ENCODE assay signal across 8 mouse cellular contexts in genomic region chr3:138488584-138489326, GRCm38 (mm10). TPM values are rescaled to one million over a fixed set of nuclear protein-coding genes. Genes with fewer than 3 reads are reported as not detected.
DNase-seq lines count a peak whose midpoint lies in the region; ATAC-seq and TF ChIP-seq lines count a peak whose summit lies in the region.

No protein-coding gene starts in this region.

- no peak; the same call in 1 of the 2 replicates for TF ChIP-seq POLR2A in testis, adult 2 months (IDR thresholded peaks at IDR 0.05; ENCODE audit: control insufficient read depth, low read depth, low read length)
- TF ChIP-seq POLR2A in embryonic fibroblast, embryonic 13.5 days (IDR thresholded peaks at IDR 0.05; ENCODE audit: low read depth, low read length), result no peak

- H3K36me3 ChIP-seq in testis, adult 2 months (ENCODE audit: control insufficient read depth, insufficient read depth, low read length), result no peaks in the 10 kb centered on the region
- H3K36me3 ChIP-seq in intestine, embryonic 16.5 days (ENCODE audit: control insufficient read depth, insufficient read depth, low read length), result peaks cover 11% of the 10 kb centered on the region
- 0 out of 2 replicates have a peak, but pooled peaks cover 3% of the 10 kb centered on the region for H3K36me3 ChIP-seq in midbrain, embryonic 14.5 days (ENCODE audit: control insufficient read depth, insufficient read depth, low read length)

- TF ChIP-seq CTCF in testis, adult 2 months (IDR thresholded peaks at IDR 0.05; ENCODE audit: control insufficient read depth, insufficient read depth, insufficient replicate concordance, low read depth, low read length), result no peak
- TF ChIP-seq CTCF in embryonic fibroblast, embryonic 13.5 days (IDR thresholded peaks at IDR 0.05; ENCODE audit: borderline replicate concordance, insufficient read depth, low read length), result no peak

- no peaks in the 10 kb centered on the region for H3K27me3 ChIP-seq in testis, adult 2 months (ENCODE audit: control insufficient read depth, insufficient read depth, low read length)
- no peaks in the 10 kb centered on the region for H3K27me3 ChIP-seq in intestine, embryonic 16.5 days (replicated peaks; ENCODE audit: control insufficient read depth, insufficient read depth, low read length)
- H3K27me3 ChIP-seq in midbrain, embryonic 14.5 days (ENCODE audit: control insufficient read depth, insufficient read depth, low read length), result no peaks in the 10 kb centered on the region

- peak overlapping the region; percentile 82 for H3K27ac ChIP-seq in testis, adult 2 months (ENCODE audit: control insufficient read depth, insufficient read depth, low read depth, low read length)
- H3K27ac ChIP-seq in embryonic fibroblast, embryonic 13.5 days (ENCODE audit: insufficient read depth, low read length), result peak overlapping the region; percentile 7; the same call in 1 of the 2 replicates
- peak overlapping the region; percentile 52 for H3K27ac ChIP-seq in intestine, embryonic 16.5 days (ENCODE audit: low read length)
- peak overlapping the region; percentile 73 for H3K27ac ChIP-seq in midbrain, embryonic 14.5 days (replicated peaks; ENCODE audit: low read depth, low read length)

- peak; percentile 18 to 51 for DNase-seq in gastrocnemius, postnatal 4 days (ENCODE audit: low spot score in 2 of 2)
- DNase-seq in gastrocnemius, postnatal 10 days, result no peak
- DNase-seq in testis, postnatal 14 days (ENCODE audit: low spot score), result no peak
- peak; percentile 53 for DNase-seq in midbrain, embryonic 14.5 days
- DNase-seq in cerebellum, adult 8-10 months, result no peak

- H3K9ac ChIP-seq in intestine, embryonic 16.5 days (ENCODE audit: low read depth, low read length), result peak overlapping the region; percentile 90
- H3K9ac ChIP-seq in midbrain, embryonic 14.5 days (replicated peaks; ENCODE audit: low read length), result peak overlapping the region; percentile 78

- peak; percentile 78 for ATAC-seq in intestine, embryonic 16.5 days
- peak; percentile 82; the same call in 1 of the 2 replicates for ATAC-seq in midbrain, embryonic 14.5 days (ENCODE audit: low FRiP score, low TSS enrichment)

- peak overlapping the region; percentile 76 for H3K4me2 ChIP-seq in intestine, embryonic 16.5 days (ENCODE audit: low read depth, low read length)
- H3K4me2 ChIP-seq in midbrain, embryonic 14.5 days (ENCODE audit: low read length), result peak overlapping the region; percentile 72

- H3K9me3 ChIP-seq in intestine, embryonic 16.5 days (ENCODE audit: control insufficient read depth, low read length), result no peaks in the 10 kb centered on the region
- H3K9me3 ChIP-seq in midbrain, embryonic 14.5 days (ENCODE audit: control insufficient read depth, low read length), result no peaks in the 10 kb centered on the region

- peak overlapping the region; percentile 97 for H3K4me3 ChIP-seq in testis, adult 2 months (ENCODE audit: control insufficient read depth, low read depth, low read length)
- H3K4me3 ChIP-seq in embryonic fibroblast, embryonic 13.5 days (ENCODE audit: insufficient read depth, low read length), result peak overlapping the region; percentile 100
- H3K4me3 ChIP-seq in intestine, embryonic 16.5 days (ENCODE audit: low read length), result peak overlapping the region; percentile 90
- peak overlapping the region; percentile 84 for H3K4me3 ChIP-seq in midbrain, embryonic 14.5 days (replicated peaks; ENCODE audit: low read depth, low read length)

- whole genome bisulfite sequencing in intestine, embryonic 16.5 days, result under 1% methylated on average over 55 of the region's 61 CpGs
- WGBS in midbrain, embryonic 14.5 days, result under 1% methylated on average over 61 of the region's 61 CpGs

- no peaks in the 10 kb centered on the region; the same call in 1 of the 2 replicates for H3K4me1 ChIP-seq in testis, adult 2 months (ENCODE audit: control insufficient read depth, insufficient read depth, low read length)
- H3K4me1 ChIP-seq in embryonic fibroblast, embryonic 13.5 days (ENCODE audit: control insufficient read depth, insufficient read depth, low read length), result no peaks in the 10 kb centered on the region; the same call in 1 of the 2 replicates
- peaks cover 4% of the 10 kb centered on the region for H3K4me1 ChIP-seq in intestine, embryonic 16.5 days (ENCODE audit: control insufficient read depth, insufficient read depth, low read length)
- peaks cover 8% of the 10 kb centered on the region for H3K4me1 ChIP-seq in midbrain, embryonic 14.5 days (ENCODE audit: control insufficient read depth, insufficient read depth, low read length)

RNA-seq across cellular contexts. Expression of gene Metap1, which starts 0.6 kb away (rescaled TPM):
- total RNA-seq in gastrocnemius, postnatal 4 days (2021), result 10 to 100 TPM; 47.0 to 50.2 TPM
- total RNA-seq in gastrocnemius, postnatal 10 days (2021), result 10 to 100 TPM; 44.9 to 47.0 TPM
- polyA plus RNA-seq in testis, adult 2 months (2012; rRNA removed), result 22.7 and 25.7 TPM in 2 replicates
- polyA plus RNA-seq in embryonic fibroblast, embryonic 13.5 days (2011; ENCODE audit: insufficient read length, low read depth, missing spikeins), result 62.3 and 63.5 TPM in 2 replicates
- polyA plus RNA-seq in intestine, embryonic 16.5 days (2015; fragmentation: Nextera tagmentation; extraction: Ambion mirVana), result 48.0 and 49.7 TPM in 2 replicates
- 48.2 and 60.3 TPM in 2 replicates for polyA plus RNA-seq in midbrain, embryonic 14.5 days (2014; fragmentation: Nextera tagmentation; extraction: Ambion mirVana)

RNA-seq across cellular contexts. Expression of gene Eif4e, which starts 37.2 kb away (rescaled TPM):
- total RNA-seq in gastrocnemius, postnatal 4 days (2021), result 100 to 1,000 TPM; 132 to 141 TPM
- 100 to 1,000 TPM; 125 to 129 TPM for total RNA-seq in gastrocnemius, postnatal 10 days (2021)
- polyA plus RNA-seq in testis, adult 2 months (2012; rRNA removed), result 181 and 193 TPM in 2 replicates
- polyA plus RNA-seq in embryonic fibroblast, embryonic 13.5 days (2011; ENCODE audit: insufficient read length, low read depth, missing spikeins), result 248 and 280 TPM in 2 replicates
- 271 and 298 TPM in 2 replicates for polyA plus RNA-seq in intestine, embryonic 16.5 days (2015; fragmentation: Nextera tagmentation; extraction: Ambion mirVana)
- 335 and 356 TPM in 2 replicates for polyA plus RNA-seq in midbrain, embryonic 14.5 days (2014; fragmentation: Nextera tagmentation; extraction: Ambion mirVana)

RNA-seq across cellular contexts. Expression of gene Adh5, which starts 45.9 kb away (rescaled TPM):
- total RNA-seq in gastrocnemius, postnatal 4 days (2021), result 10 to 100 TPM; 74.4 to 80.7 TPM
- total RNA-seq in gastrocnemius, postnatal 10 days (2021), result 10 to 100 TPM; 69.3 to 73.4 TPM
- 19.2 and 19.3 TPM in 2 replicates for polyA plus RNA-seq in testis, adult 2 months (2012; rRNA removed)
- 124 and 129 TPM in 2 replicates for polyA plus RNA-seq in embryonic fibroblast, embryonic 13.5 days (2011; ENCODE audit: insufficient read length, low read depth, missing spikeins)
- 220 and 233 TPM in 2 replicates for polyA plus RNA-seq in intestine, embryonic 16.5 days (2015; fragmentation: Nextera tagmentation; extraction: Ambion mirVana)
- 220 and 238 TPM in 2 replicates for polyA plus RNA-seq in midbrain, embryonic 14.5 days (2014; fragmentation: Nextera tagmentation; extraction: Ambion mirVana)

Comparison
In these comparisons a context has a peak if more than half of its experiments do, and no peak if none do; other contexts are left out.
1. DNase-seq: peak in gastrocnemius, postnatal 4 days (2 of 2) and midbrain, embryonic 14.5 days (single experiment); none in gastrocnemius, postnatal 10 days (single experiment), testis, postnatal 14 days (single experiment) and cerebellum, adult 8-10 months (single experiment).
2. H3K27ac ChIP-seq: peak in every context shown above with its lines; median percentile 82 in testis, adult 2 months; 73 in midbrain, embryonic 14.5 days; 52 in intestine, embryonic 16.5 days; 7 in embryonic fibroblast, embryonic 13.5 days.
3. Peak in every context shown above with its lines, with median percentiles within 50 percentile points of each other: H3K4me3 ChIP-seq.